Comparison of ENCODE assay signal across 9 mouse cellular contexts in genomic region chr5:105715531-105716124, GRCm38 (mm10). TPM values are rescaled to one million over a fixed set of nuclear protein-coding genes. Genes with fewer than 3 reads are reported as not detected.
A peak's percentile ranks its signal among the peaks of the same experiment; 100 is the strongest.
DNase-seq lines count a peak whose midpoint lies in the region; ATAC-seq and TF ChIP-seq lines count a peak whose summit lies in the region.
"Had no signal": no experiment of that assay in that cellular context is flagged by ENCODE, and none has a peak within 500 bp of the region (broad histone marks: within the 10 kb centered on the region; RNA-seq: fewer than 3 reads in every experiment).

No protein-coding gene starts in this region.

- H3K4me2 ChIP-seq in hindbrain, embryonic 13.5 days: 0 out of 2 replicates have a peak overlapping the region, but pooled peaks have one; percentile 17
- no peak overlapping the region for H3K4me2 ChIP-seq in hindbrain, embryonic 11.5 days (replicated peaks; ENCODE audit: low read depth, low read length)
- no peak overlapping the region for H3K4me2 ChIP-seq in forebrain, postnatal 0 days (ENCODE audit: low read depth)
- H3K4me2 ChIP-seq in limb, embryonic 13.5 days (replicated peaks): peak overlapping the region; percentile 45

- peak overlapping the region; percentile 79 for H3K27ac ChIP-seq in hindbrain, embryonic 13.5 days
- H3K27ac ChIP-seq in hindbrain, embryonic 11.5 days (ENCODE audit: low read depth, low read length): no peak overlapping the region
- H3K27ac ChIP-seq in forebrain, postnatal 0 days (ENCODE audit: low read depth, low read length): 0 out of 2 replicates have a peak overlapping the region, but pooled peaks have one; percentile 0
- H3K27ac ChIP-seq in limb, embryonic 13.5 days: peak overlapping the region; percentile 87

- DNase-seq in hindbrain, embryonic 11.5 days (ENCODE audit: low spot score): no peak
- DNase-seq in forebrain, postnatal 0 days: peak; percentile 55
- DNase-seq in testis, postnatal 14 days (ENCODE audit: low spot score): peak; percentile 87
- DNase-seq in spleen, adult 12 weeks (ENCODE audit: low spot score): no peak

- H3K4me1 ChIP-seq in hindbrain, embryonic 13.5 days (replicated peaks): peaks cover 53% of the 10 kb centered on the region
- no peaks in the 10 kb centered on the region for H3K4me1 ChIP-seq in hindbrain, embryonic 11.5 days (replicated peaks; ENCODE audit: control insufficient read depth, insufficient read depth, low read length)
- H3K4me1 ChIP-seq in forebrain, postnatal 0 days (ENCODE audit: insufficient read depth): peaks cover 8% of the 10 kb centered on the region; the same call in 1 of the 2 replicates
- H3K4me1 ChIP-seq in limb, embryonic 13.5 days: peaks cover 38% of the 10 kb centered on the region

- ATAC-seq in hindbrain, embryonic 13.5 days (ENCODE audit: low FRiP score): peak; percentile 37; the same call in 1 of the 2 replicates
- no peak for ATAC-seq in hindbrain, embryonic 11.5 days (ENCODE audit: low FRiP score)
- peak; percentile 27 for ATAC-seq in CD4-positive, CD25-positive, alpha-beta regulatory T cell, adult 4 months
- ATAC-seq in forebrain, postnatal 0 days: peak; percentile 66
- ATAC-seq in limb, embryonic 13.5 days (ENCODE audit: low FRiP score, low read depth): peak; percentile 74
- no peak for ATAC-seq in erythroid progenitor cell, adult 5-6 weeks (replicated peaks; ENCODE audit: low FRiP score, poor library complexity, severe bottlenecking)

- WGBS in hindbrain, embryonic 13.5 days: 52% methylated on average over 10 of the region's 10 CpGs
- 68% methylated on average over 10 of the region's 10 CpGs for WGBS in hindbrain, embryonic 11.5 days
- WGBS in forebrain, postnatal 0 days: 25% methylated on average over 10 of the region's 10 CpGs
- 45% methylated on average over 10 of the region's 10 CpGs for WGBS in limb, embryonic 13.5 days

- TF ChIP-seq CTCF in forebrain, postnatal 0 days (IDR thresholded peaks at IDR 0.05; ENCODE audit: low read depth): no peak

- H3K9ac ChIP-seq in hindbrain, embryonic 13.5 days: no peak overlapping the region
- no peak overlapping the region for H3K9ac ChIP-seq in hindbrain, embryonic 11.5 days (ENCODE audit: low read depth, low read length)
- no peak overlapping the region for H3K9ac ChIP-seq in forebrain, postnatal 0 days
- no peak overlapping the region for H3K9ac ChIP-seq in limb, embryonic 13.5 days

- H3K4me3 ChIP-seq in hindbrain, embryonic 13.5 days: no peak overlapping the region
- no peak overlapping the region for H3K4me3 ChIP-seq in hindbrain, embryonic 11.5 days (ENCODE audit: low read depth, low read length)
- no peak overlapping the region for H3K4me3 ChIP-seq in forebrain, postnatal 0 days (ENCODE audit: low read depth, low read length)
- no peak overlapping the region for H3K4me3 ChIP-seq in limb, embryonic 13.5 days

- no peaks in the 10 kb centered on the region for H3K9me3 ChIP-seq in hindbrain, embryonic 13.5 days
- no peaks in the 10 kb centered on the region for H3K9me3 ChIP-seq in hindbrain, embryonic 11.5 days (ENCODE audit: control insufficient read depth, low read length)
- no peaks in the 10 kb centered on the region for H3K9me3 ChIP-seq in forebrain, postnatal 0 days (ENCODE audit: low read length)
- no peaks in the 10 kb centered on the region for H3K9me3 ChIP-seq in limb, embryonic 13.5 days

- peaks cover 3% of the 10 kb centered on the region; the same call in 1 of the 2 replicates for H3K36me3 ChIP-seq in hindbrain, embryonic 13.5 days
- H3K36me3 ChIP-seq in hindbrain, embryonic 11.5 days (ENCODE audit: control insufficient read depth, insufficient read depth, low read length): no peaks in the 10 kb centered on the region
- H3K36me3 ChIP-seq in forebrain, postnatal 0 days (ENCODE audit: insufficient read depth): no peaks in the 10 kb centered on the region; the same call in 1 of the 2 replicates
- H3K36me3 ChIP-seq in limb, embryonic 13.5 days: no peaks in the 10 kb centered on the region
- H3K36me3 ChIP-seq: G1E had no signal

- no peaks in the 10 kb centered on the region for H3K27me3 ChIP-seq in hindbrain, embryonic 13.5 days
- H3K27me3 ChIP-seq in hindbrain, embryonic 11.5 days (ENCODE audit: control insufficient read depth, insufficient read depth, low read length): 0 out of 2 replicates have a peak, but pooled peaks cover 2% of the 10 kb centered on the region
- H3K27me3 ChIP-seq in forebrain, postnatal 0 days (ENCODE audit: insufficient read depth, low read length): no peaks in the 10 kb centered on the region
- H3K27me3 ChIP-seq in limb, embryonic 13.5 days: no peaks in the 10 kb centered on the region

RNA-seq across cellular contexts. Expression of gene Lrrc8d, which starts 15.9 kb away (rescaled TPM):
- polyA plus RNA-seq in hindbrain, embryonic 13.5 days (2015; fragmentation: Nextera tagmentation; extraction: Ambion mirVana): 32.1 and 32.8 TPM in 2 replicates
- polyA plus RNA-seq in hindbrain, embryonic 11.5 days (2014; fragmentation: Nextera tagmentation; extraction: Ambion mirVana): 24.7 and 25.1 TPM in 2 replicates
- polyA plus RNA-seq in CD4-positive, CD25-positive, alpha-beta regulatory T cell, adult 4 months (2017; shearing (Covaris generic)): 10 to 100 TPM; 17.2 to 19.5 TPM
- total RNA-seq in forebrain, postnatal 0 days (2014; rRNA removed): 11.8 and 16.8 TPM in 2 replicates
- 25.6 and 37.2 TPM in 2 replicates for polyA plus RNA-seq in forebrain, postnatal 0 days (2015; fragmentation: Nextera tagmentation; extraction: Ambion mirVana)
- polyA plus RNA-seq in limb, embryonic 13.5 days (2015; fragmentation: Nextera tagmentation; extraction: Ambion mirVana): 16.2 and 17.0 TPM in 2 replicates
- total RNA-seq in erythroid progenitor cell, adult 5-6 weeks (2015; ENCODE audit: low replicate concordance): 13.4 and 18.0 TPM in 2 replicates
- total RNA-seq in erythroid progenitor cell, adult 5-6 weeks (2017; ENCODE audit: low replicate concordance): 6.9 and 10.8 TPM in 2 replicates
- polyA plus RNA-seq: G1E had no signal

Comparison
In these comparisons a context has a peak if more than half of its experiments do, and no peak if none do; other contexts are left out.
1. ATAC-seq: peak in hindbrain, embryonic 13.5 days (single experiment), CD4-positive, CD25-positive, alpha-beta regulatory T cell, adult 4 months (single experiment), forebrain, postnatal 0 days (single experiment) and limb, embryonic 13.5 days (single experiment); none in hindbrain, embryonic 11.5 days (single experiment) and erythroid progenitor cell, adult 5-6 weeks (single experiment).
2. H3K4me2 ChIP-seq: peak in hindbrain, embryonic 13.5 days (single experiment) and limb, embryonic 13.5 days (single experiment); none in hindbrain, embryonic 11.5 days (single experiment) and forebrain, postnatal 0 days (single experiment).
3. DNase-seq: peak in forebrain, postnatal 0 days (single experiment) and testis, postnatal 14 days (single experiment); none in hindbrain, embryonic 11.5 days (single experiment) and spleen, adult 12 weeks (single experiment).